Mouse (Mus musculus) embryonic facial prominence, embryonic 10.5 days (tissue): ENCODE data around the gene D10Wsu102e. TPM values are rescaled to one million over a fixed set of nuclear protein-coding genes. Genes with fewer than 3 reads are reported as not detected.
"Not testable (repeated sequence)": the region's sequence is repeated elsewhere in the genome, so short reads cannot be mapped to it uniquely, and the experiment has no call there.

ENCODE experiments used
- DNase-seq: peaks from one replicate; pipeline ENCODE4 v3.0.0-alpha.2; 2017; ENCODE audit warnings: low spot score
- H3K27ac ChIP-seq: fragments of 300-500 bp; sonication (generic); replicated peaks from 2 replicates; pipeline ENCODE4 v1.5.1; 2016; ENCODE audit warnings: mild to moderate bottlenecking
- H3K27me3 ChIP-seq: fragments of 300-500 bp; sonication (generic); replicated peaks from 2 replicates; pipeline ENCODE4 v1.6.1; 2016; ENCODE audit warnings: low read depth, mild to moderate bottlenecking; ENCODE audit not compliant: poor library complexity, severe bottlenecking
- H3K36me3 ChIP-seq: fragments of 300-500 bp; sonication (generic); replicated peaks from 2 replicates; pipeline ENCODE4 v1.6.1; 2016; ENCODE audit warnings: mild to moderate bottlenecking, moderate library complexity
- H3K4me1 ChIP-seq: fragments of 300-500 bp; sonication (generic); 2 replicates; pipeline ENCODE4 v1.6.1; 2016
- H3K4me3 ChIP-seq: fragments of 300-500 bp; sonication (generic); 2 replicates; pipeline ENCODE4 v1.5.1; 2016; ENCODE audit warnings: mild to moderate bottlenecking, moderate library complexity
- H3K9me3 ChIP-seq: fragments of 300-500 bp; sonication (generic); 2 replicates; pipeline ENCODE4 v1.6.1; 2016; ENCODE audit warnings: mild to moderate bottlenecking
- WGBS: fragments of 180-500 bp; shearing (Covaris S2); methylation state at CpG from one replicate; pipeline ENCODE4 v1.1.7; 2016; 5-methylcytosine and 5-hydroxymethylcytosine counted together
- polyA plus RNA-seq: library from polyadenylated mRNA; unstranded; fragments of >200 nt; fragmentation: Nextera tagmentation; extraction: Ambion mirVana; gene quantifications from 2 replicates; pipeline ENCODE4 v1.2.1, GENCODE M21; 2016

The D10Wsu102e gene
- polyA plus RNA-seq, 1 experiment from 2014 or later = 1.3 TPM

DNA sequence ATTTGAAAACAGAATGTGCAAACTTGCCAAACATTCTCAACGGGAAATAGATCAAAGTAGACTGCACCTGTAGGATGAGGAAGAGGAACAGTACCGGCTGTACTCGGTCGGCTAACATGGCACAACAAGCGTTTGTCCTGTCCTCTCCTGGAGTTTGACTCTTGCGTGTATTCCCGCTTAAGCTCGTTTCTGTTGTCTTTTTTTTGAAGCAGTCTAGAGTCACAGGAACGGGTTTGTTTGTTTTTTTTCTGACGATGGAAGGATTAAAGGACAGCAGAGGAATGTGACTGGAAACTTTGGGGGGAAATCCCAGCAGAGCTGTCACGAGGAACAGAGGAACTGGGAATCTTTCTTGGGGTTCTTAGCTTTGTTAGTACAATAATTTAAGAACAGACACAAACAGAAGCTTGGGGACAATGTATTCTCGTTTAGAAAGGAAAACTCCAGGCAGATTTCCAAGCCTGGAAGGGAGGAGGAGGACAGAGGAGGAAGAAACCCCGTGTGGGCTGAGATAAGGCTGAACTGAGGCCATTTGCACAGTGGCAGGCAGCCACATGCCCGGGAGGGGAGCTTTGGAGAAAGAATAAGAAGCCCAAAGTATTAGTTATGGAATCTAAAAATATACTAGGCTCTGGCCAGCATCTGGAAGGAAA lies 6.2 kb upstream of the D10Wsu102e start:
- peaks cover 6% of the 10 kb centered on the region for H3K4me1 ChIP-seq
- H3K4me3 ChIP-seq = no peak overlapping the region
- H3K27me3 ChIP-seq = peaks cover 8% of the 10 kb centered on the region
- WGBS = 56% methylated on average over 14 of the region's 14 CpGs
- H3K9me3 ChIP-seq = no peaks in the 10 kb centered on the region
- H3K36me3 ChIP-seq = no peaks in the 10 kb centered on the region
- no peak for DNase-seq
- H3K27ac ChIP-seq = no peak overlapping the region

DNA sequence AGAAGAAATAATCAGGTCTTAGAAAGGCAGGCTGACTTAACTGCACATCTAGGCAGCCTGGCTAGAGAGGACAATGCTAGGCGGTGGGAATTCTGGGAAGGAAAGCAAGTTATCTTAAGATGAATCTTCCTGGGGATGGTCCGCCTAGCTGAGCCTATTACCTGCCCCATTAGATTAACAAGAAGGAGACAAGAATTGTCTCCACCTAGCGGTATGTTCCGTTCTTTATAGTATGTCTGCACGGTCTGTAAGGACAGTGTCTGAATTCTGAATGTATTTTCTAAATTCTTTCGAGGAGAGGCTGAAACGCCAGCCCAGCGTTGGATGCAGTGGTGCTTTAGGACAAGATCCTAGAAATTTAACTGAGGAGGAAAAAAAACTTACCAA lies 5.7 kb upstream of the D10Wsu102e start:
- Histone ChIP-seq H3K9me3 (no peaks in the 10 kb centered on the region), H3K4me1 (peaks cover 12% of the 10 kb centered on the region), H3K4me3 (no peak overlapping the region), H3K27me3 (peaks cover 7% of the 10 kb centered on the region), H3K27ac (no peak overlapping the region), H3K36me3 (no peaks in the 10 kb centered on the region)
- WGBS = 67% methylated on average over 8 of the region's 8 CpGs
- no peak for DNase-seq

DNA sequence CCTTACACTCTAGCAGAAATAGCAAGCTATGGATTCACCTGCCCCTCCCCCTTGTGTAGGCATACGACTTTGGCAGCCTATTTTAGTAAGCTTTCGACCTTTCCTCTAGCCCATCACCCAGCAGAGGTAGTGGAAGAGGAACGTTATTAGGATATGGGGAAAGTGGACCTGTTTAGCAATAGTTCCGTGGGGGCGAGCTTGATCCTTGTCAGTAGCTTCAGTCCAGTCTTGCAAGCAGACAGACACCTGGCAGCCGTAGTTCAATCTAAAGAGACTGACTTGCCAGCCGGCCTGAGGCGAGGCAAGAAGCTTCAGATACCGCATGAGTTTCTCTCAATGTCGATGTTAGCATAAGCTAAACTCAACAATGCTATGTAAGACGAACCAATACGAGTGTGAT lies 3.6 kb upstream of the D10Wsu102e start:
- Histone ChIP-seq H3K36me3 (no peaks in the 10 kb centered on the region), H3K4me1 (peaks cover 22% of the 10 kb centered on the region), H3K9me3 (no peaks in the 10 kb centered on the region), H3K4me3 (no peak overlapping the region), H3K27ac (no peak overlapping the region), H3K27me3 (no peaks in the 10 kb centered on the region)
- 85% methylated on average over 12 of the region's 12 CpGs for WGBS
- DNase-seq = no peak

DNA sequence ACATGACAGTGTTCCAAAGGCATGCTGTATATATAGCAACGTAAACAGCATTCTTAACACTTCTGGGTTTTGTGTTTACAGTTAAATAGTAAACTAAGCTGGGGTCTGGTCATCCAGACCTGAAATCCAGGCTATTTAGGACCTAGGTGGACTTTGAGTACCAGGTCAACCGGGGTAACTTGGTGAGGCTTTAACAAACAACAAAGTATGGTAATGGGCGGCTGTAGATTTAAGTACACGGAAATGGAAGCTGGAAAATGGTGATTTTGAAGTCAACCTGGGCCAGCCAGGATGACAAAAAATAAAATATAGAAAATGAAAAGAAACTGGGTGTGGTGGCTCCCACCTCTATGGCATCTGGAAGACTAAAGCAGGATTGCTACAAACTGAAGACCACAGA lies 570 bp upstream of the D10Wsu102e start:
- Histone ChIP-seq H3K4me1 (peaks cover 22% of the 10 kb centered on the region), H3K27ac (peak overlapping the region; percentile 88), H3K27me3 (no peaks in the 10 kb centered on the region), H3K36me3 (peaks cover 23% of the 10 kb centered on the region), H3K4me3 (peak overlapping the region; percentile 99), H3K9me3 (no peaks in the 10 kb centered on the region)
- 85% methylated on average over 4 of the region's 4 CpGs for WGBS
- no peak for DNase-seq

GRCm38 (mm10) chr10:83360356-83360755 lies 335 bp downstream of the D10Wsu102e start:
- DNase-seq = no peak
- under 1% methylated on average over 40 of the region's 40 CpGs for WGBS
- peak overlapping the region; percentile 99 for H3K4me3 ChIP-seq
- no peaks in the 10 kb centered on the region for H3K9me3 ChIP-seq
- H3K4me1 ChIP-seq = peaks cover 22% of the 10 kb centered on the region
- H3K27me3 ChIP-seq = no peaks in the 10 kb centered on the region
- peak overlapping the region; percentile 88 for H3K27ac ChIP-seq
- peaks cover 32% of the 10 kb centered on the region for H3K36me3 ChIP-seq

DNA sequence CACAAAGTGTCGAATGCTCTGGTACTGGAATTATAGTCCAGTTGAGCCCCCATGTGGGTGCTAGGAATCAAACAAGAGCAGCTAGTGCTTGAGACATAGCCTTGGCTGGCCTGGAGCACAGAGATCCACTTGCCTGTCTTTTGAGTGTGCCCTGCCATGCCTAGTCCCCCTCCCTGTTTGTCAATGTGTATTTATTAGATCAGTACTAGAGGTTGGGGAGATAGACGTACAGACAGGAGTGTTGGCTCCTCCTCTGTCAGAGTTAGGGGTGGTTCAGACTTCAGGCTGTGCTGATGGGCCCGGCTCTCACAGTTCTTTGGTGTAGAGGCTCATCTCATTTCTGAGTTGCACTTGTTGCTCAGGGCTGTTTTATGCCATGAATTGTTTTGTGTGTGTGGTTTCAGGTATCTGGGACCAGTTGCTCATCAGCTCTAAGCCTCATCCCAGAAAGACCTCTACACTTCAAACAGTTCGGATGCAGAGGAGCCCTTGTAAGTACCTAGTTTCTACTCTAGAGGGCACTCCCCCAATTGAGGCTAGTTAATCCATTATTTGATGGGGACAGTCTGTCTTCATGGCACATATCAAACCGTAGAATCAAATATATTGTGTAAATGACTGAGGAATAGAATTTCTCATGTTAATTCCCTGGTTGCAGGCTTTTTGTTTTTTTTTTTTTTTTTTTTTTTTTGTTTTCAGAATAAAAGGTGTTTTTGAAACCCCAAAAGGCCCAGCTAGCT lies 1.8 kb downstream of the D10Wsu102e start:
- peaks cover 22% of the 10 kb centered on the region for H3K4me1 ChIP-seq
- no peak for DNase-seq
- H3K27me3 ChIP-seq = no peaks in the 10 kb centered on the region
- H3K36me3 ChIP-seq = peaks cover 46% of the 10 kb centered on the region
- peak overlapping the region; percentile 99 for H3K4me3 ChIP-seq
- no peaks in the 10 kb centered on the region for H3K9me3 ChIP-seq
- H3K27ac ChIP-seq = no peak overlapping the region
- 64% methylated on average over 5 of the region's 5 CpGs for WGBS

GRCm38 (mm10) chr10:83363451-83363850 lies 3.4 kb downstream of the D10Wsu102e start:
- Histone ChIP-seq H3K27ac (no peak overlapping the region), H3K27me3 (no peaks in the 10 kb centered on the region), H3K36me3 (peaks cover 63% of the 10 kb centered on the region), H3K4me1 (peaks cover 22% of the 10 kb centered on the region), H3K9me3 (no peaks in the 10 kb centered on the region), H3K4me3 (no peak overlapping the region)
- WGBS = 94% methylated on average over 8 of the region's 8 CpGs
- no peak for DNase-seq

- peaks cover 95% of the 10 kb centered on the region for H3K36me3 ChIP-seq
- WGBS = 91% methylated on average over 5 of the region's 5 CpGs
Observed at GRCm38 (mm10) chr10:83368918-83369317, 8.9 kb downstream of the D10Wsu102e start.

DNA sequence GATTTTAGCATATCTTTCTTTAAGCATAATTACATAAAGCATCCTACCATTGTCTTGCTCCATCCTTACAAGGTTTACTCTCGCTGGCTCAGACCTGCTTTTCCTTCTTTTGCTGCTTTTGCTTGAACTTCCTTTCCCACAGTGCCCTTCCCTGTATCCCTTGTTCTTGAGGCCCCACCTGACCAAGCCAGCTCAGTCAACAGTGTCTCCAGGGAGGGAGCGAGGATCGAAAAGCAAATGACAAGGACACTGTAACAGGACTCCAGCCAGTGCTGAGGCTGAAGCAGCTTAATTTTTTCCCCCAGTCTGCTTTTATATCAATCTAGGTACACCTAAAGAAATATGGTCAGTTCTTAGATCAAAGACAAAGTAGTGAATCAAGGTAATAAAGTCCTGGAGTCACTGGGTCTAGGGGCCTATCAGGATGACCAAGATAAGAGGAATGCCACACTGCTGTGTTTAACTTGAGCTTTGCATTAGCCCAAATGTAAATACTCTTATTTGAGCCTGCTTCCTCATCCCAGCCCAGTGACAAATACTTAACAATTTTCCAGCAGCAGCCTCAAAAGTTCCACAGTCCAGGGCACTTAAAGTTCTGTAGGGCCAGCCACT lies 14.1 kb downstream of the D10Wsu102e start:
- DNase-seq = no peak
- H3K27ac ChIP-seq = no peak overlapping the region
- no peaks in the 10 kb centered on the region for H3K27me3 ChIP-seq
- H3K36me3 ChIP-seq = peaks cover 88% of the 10 kb centered on the region
- no peak overlapping the region for H3K4me3 ChIP-seq
- H3K4me1 ChIP-seq = no peaks in the 10 kb centered on the region
- WGBS = 89% methylated on average over 3 of the region's 3 CpGs
- H3K9me3 ChIP-seq = no peaks in the 10 kb centered on the region

More at GRCm38 (mm10) chr10:83368918-83369317, 8.9 kb downstream of the D10Wsu102e start:
- Histone ChIP-seq H3K4me1 (no peaks in the 10 kb centered on the region), H3K4me3 (no peak overlapping the region), H3K27me3 (no peaks in the 10 kb centered on the region), H3K27ac (no peak overlapping the region), H3K9me3 (no peaks in the 10 kb centered on the region)
- no peak for DNase-seq

DNA sequence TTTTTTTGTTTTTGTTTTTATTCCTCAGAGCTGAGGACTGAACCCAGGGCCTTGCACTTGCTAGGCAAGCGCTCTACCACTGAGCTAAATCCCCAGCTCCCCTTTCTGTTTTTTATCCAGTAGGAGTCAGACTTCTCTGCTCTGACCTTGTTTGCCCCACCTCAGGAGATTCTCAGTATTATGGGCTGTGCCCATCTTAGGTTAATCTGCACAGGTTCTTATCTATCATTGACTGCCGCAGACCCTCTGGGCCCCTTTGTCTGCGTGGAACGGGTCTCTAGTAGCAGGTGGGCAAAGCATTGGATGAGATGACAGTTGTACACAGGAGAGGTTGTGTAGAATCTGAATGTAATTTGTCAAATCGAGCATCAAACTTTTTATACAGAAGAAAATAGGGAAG lies 15.4 kb downstream of the D10Wsu102e start:
- 91% methylated on average over 5 of the region's 5 CpGs for WGBS
- not testable (repeated sequence) for H3K27ac ChIP-seq, H3K4me3 ChIP-seq, H3K9me3 ChIP-seq, H3K27me3 ChIP-seq, DNase-seq, H3K4me1 ChIP-seq
- H3K36me3 ChIP-seq = peaks cover 90% of the 10 kb centered on the region

DNA sequence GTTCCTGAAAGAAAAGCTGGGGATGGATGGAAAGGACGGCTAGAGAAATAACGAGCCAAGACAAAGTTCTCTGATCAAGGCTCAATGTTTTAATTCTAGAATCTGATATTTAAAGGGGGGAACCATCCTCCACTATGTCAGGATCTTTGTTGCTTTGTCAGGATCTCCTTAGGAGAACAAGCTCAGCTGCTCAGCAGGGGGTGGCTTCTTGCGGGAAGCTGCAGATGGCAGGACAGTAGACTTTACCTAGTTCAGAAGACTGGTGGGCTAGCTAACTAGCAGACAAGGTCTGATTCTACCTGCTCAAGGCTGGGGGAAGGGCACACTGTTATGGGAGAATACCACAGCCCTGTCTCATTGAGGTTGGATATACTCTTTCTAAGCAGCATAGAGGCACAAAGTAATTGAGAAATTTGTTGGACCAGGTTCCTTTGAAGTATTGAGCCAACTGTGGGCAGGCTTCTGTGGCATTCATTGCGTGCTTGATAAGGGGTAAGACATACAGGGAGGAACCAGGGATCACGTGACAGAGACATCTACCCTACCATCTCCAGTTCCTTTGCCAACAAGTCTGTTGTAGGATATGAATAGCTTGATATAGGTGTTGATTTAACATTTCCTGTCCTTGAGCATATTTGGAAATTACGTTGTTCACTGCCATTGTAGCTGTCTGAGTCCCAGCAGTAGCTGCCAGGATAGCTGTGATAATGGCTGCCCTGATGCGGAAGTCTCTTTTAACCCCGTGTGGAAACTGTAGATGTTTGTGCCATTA lies 17.1 kb downstream of the D10Wsu102e start:
- no peaks in the 10 kb centered on the region for H3K4me1 ChIP-seq
- 93% methylated on average over 8 of the region's 8 CpGs for whole genome bisulfite sequencing
- H3K27ac ChIP-seq = no peak overlapping the region
- peak; percentile 3 for DNase-seq
- H3K4me3 ChIP-seq = no peak overlapping the region
- no peaks in the 10 kb centered on the region for H3K27me3 ChIP-seq
- H3K9me3 ChIP-seq = no peaks in the 10 kb centered on the region
- peaks cover 78% of the 10 kb centered on the region for H3K36me3 ChIP-seq

DNA sequence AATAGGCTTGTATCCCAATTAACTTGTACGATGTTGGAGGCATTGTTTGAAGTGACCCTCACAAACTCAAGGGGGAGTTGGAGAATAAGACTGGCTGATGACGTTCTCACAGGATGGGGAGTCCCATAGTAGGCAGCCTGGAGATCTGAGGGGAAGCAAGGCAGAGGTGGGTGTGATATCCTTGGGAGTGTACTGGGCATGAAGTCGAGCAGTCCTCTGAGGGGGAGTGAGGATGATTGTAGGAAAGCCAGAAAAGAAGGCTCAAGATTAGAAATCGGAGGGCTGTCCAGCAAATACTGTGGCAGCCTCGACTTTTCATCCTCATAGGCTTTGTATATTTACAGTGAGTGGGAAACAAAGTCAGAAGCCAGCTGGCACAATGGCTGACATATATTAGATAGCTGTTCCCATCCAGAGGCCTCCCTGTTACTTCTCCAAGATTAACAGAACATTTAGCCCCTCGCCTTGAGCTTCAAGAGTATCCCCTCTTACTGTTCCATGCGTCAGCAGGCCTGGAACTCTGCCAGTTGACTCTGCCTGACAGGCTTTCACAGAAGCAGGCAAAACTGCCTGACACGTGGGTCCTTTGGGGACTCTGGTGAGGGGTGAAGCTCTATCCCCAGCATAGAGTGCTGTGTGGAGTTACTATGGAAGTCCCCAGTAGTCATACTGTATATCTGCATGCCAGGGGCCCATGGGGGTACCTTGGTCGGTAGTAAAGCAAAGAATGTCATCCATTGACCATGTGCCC lies 18.2 kb downstream of the D10Wsu102e start:
- Histone ChIP-seq H3K27me3 (no peaks in the 10 kb centered on the region), H3K4me3 (no peak overlapping the region), H3K9me3 (no peaks in the 10 kb centered on the region), H3K36me3 (peaks cover 68% of the 10 kb centered on the region), H3K4me1 (no peaks in the 10 kb centered on the region), H3K27ac (no peak overlapping the region)
- 92% methylated on average over 9 of the region's 9 CpGs for WGBS
- DNase-seq = peak; percentile 7
